Mouse (Mus musculus) midbrain, embryonic 12.5 days (tissue): ENCODE measurements around the gene Krt71. TPM values are rescaled to one million over a fixed set of nuclear protein-coding genes. Genes with fewer than 3 reads are reported as not detected.

Source experiments
- ATAC-seq: fragments of 200-750 bp; cut with Nextera tagmentation; 2 replicates; pipeline ENCODE4 v1.8.0; 2017; ENCODE audit warnings: low read depth, moderate TSS enrichment, moderate library complexity; ENCODE audit not compliant: low FRiP score
- H3K27ac ChIP-seq: fragments of 300-500 bp; sonication (generic); replicated peaks from 2 replicates; pipeline ENCODE4 v1.5.1; 2016; ENCODE audit warnings: mild to moderate bottlenecking
- H3K27me3 ChIP-seq: fragments of 300-500 bp; sonication (generic); 2 replicates; pipeline ENCODE4 v1.6.1; 2016; ENCODE audit warnings: mild to moderate bottlenecking
- H3K36me3 ChIP-seq: fragments of 300-500 bp; sonication (generic); 2 replicates; pipeline ENCODE4 v1.6.1; 2016
- H3K4me1 ChIP-seq: fragments of 300-500 bp; sonication (generic); 2 replicates; pipeline ENCODE4 v1.6.1; 2016
- H3K4me2 ChIP-seq: fragments of 300-500 bp; sonication (generic); replicated peaks from 2 replicates; pipeline ENCODE4 v1.6.1; 2016; ENCODE audit warnings: mild to moderate bottlenecking, moderate library complexity
- H3K4me3 ChIP-seq: fragments of 300-500 bp; sonication (generic); 2 replicates; pipeline ENCODE4 v1.5.1; 2016; ENCODE audit warnings: mild to moderate bottlenecking
- H3K9ac ChIP-seq: fragments of 300-500 bp; sonication (generic); replicated peaks from 2 replicates; pipeline ENCODE4 v1.6.1; 2016; ENCODE audit warnings: mild to moderate bottlenecking, moderate library complexity
- H3K9me3 ChIP-seq: fragments of 300-500 bp; sonication (generic); 2 replicates; pipeline ENCODE4 v1.6.1; 2016; ENCODE audit warnings: mild to moderate bottlenecking
- WGBS: fragments of 180-500 bp; shearing (Covaris S2); methylation state at CpG from one replicate; pipeline ENCODE4 v1.1.7; 2016; 5-methylcytosine and 5-hydroxymethylcytosine counted together
- polyA plus RNA-seq: library from polyadenylated mRNA; unstranded; fragments of >200 nt; fragmentation: Nextera tagmentation; extraction: Ambion mirVana; gene quantifications from 2 replicates; pipeline ENCODE4 v1.2.1, GENCODE M21; 2016

Gene Krt71
- polyA plus RNA-seq: not detected in 2 replicates

DNA sequence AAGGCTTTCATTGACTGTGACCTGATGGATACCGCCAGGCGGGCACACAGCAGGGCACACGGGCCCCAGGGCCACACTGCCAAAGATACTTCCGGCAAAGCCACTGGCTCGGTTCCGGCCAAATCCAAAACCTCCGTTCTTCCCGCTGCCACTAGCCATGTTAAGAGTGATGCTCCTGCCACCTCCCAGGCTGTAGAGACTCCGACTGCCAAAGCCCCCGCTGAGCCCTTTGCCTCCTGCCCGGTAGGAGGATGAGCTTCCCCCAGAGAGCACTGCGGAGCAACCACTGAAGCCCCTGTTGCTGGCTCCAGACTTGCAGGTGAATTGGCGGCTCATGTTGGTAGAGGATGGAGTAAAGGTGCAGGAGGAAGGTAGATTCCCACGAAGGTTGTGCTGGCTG lies at the start of gene Krt71:
Krt71 (minus strand) TSS at position 399 of the 400 bp plus-strand sequence.
- no peak within 1 kb of the TSS for H3K9ac ChIP-seq
- no peaks in the 10 kb centered on the region for H3K27me3 ChIP-seq
- 57% methylated on average over 14 of the region's 14 CpGs for WGBS
- H3K36me3 ChIP-seq: no peaks in the 10 kb centered on the region
- H3K9me3 ChIP-seq: no peaks in the 10 kb centered on the region
- H3K4me1 ChIP-seq: no peaks in the 10 kb centered on the region
- no peak within 1 kb of the TSS for H3K27ac ChIP-seq
- H3K4me3 ChIP-seq: no peak within 1 kb of the TSS
- H3K4me2 ChIP-seq: no peak within 1 kb of the TSS
- no peak for ATAC-seq

- Histone ChIP-seq H3K27ac (no peak overlapping the region), H3K9ac (no peak overlapping the region), H3K9me3 (no peaks in the 10 kb centered on the region), H3K4me1 (peaks cover 8% of the 10 kb centered on the region; the same call in 1 of the 2 replicates), H3K27me3 (no peaks in the 10 kb centered on the region), H3K4me2 (no peak overlapping the region), H3K4me3 (no peak overlapping the region), H3K36me3 (no peaks in the 10 kb centered on the region)
- ATAC-seq: no peak
- 29% methylated on average over 3 of the region's 3 CpGs for WGBS
Observed at GRCm38 (mm10) chr15:101790867-101791266, 48.0 kb upstream of the Krt71 start.

GRCm38 (mm10) chr15:101786360-101786759 lies 43.5 kb upstream of the Krt71 start, which contains the start of gene Krt72:
Gene Krt72 (minus strand): TSS chr15:101786460.
- Histone ChIP-seq H3K9me3 (no peaks in the 10 kb centered on the region), H3K4me2 (no peak within 1 kb of the TSS), H3K27ac (no peak within 1 kb of the TSS), H3K4me1 (peaks cover 7% of the 10 kb centered on the region; the same call in 1 of the 2 replicates), H3K9ac (no peak within 1 kb of the TSS), H3K27me3 (no peaks in the 10 kb centered on the region), H3K4me3 (no peak within 1 kb of the TSS), H3K36me3 (no peaks in the 10 kb centered on the region)
- no peak for ATAC-seq
- WGBS: 91% methylated on average over 18 of the region's 18 CpGs

- Histone ChIP-seq H3K4me3 (no peak overlapping the region), H3K36me3 (no peaks in the 10 kb centered on the region), H3K9me3 (no peaks in the 10 kb centered on the region), H3K4me2 (no peak overlapping the region), H3K27me3 (no peaks in the 10 kb centered on the region), H3K27ac (no peak overlapping the region), H3K9ac (no peak overlapping the region), H3K4me1 (no peaks in the 10 kb centered on the region)
- no peak for ATAC-seq
- 88% methylated on average over 10 of the region's 10 CpGs for WGBS
Observed at GRCm38 (mm10) chr15:101773420-101773819, 30.5 kb upstream of the Krt71 start.

GRCm38 (mm10) chr15:101772711-101773081 lies 29.8 kb upstream of the Krt71 start:
- Histone ChIP-seq H3K27me3 (no peaks in the 10 kb centered on the region), H3K4me2 (no peak overlapping the region), H3K36me3 (no peaks in the 10 kb centered on the region), H3K4me3 (no peak overlapping the region), H3K4me1 (no peaks in the 10 kb centered on the region), H3K9ac (no peak overlapping the region), H3K27ac (no peak overlapping the region), H3K9me3 (no peaks in the 10 kb centered on the region)
- 14% methylated on average over 5 of the region's 5 CpGs for WGBS
- peak; percentile 58; the same call in 1 of the 2 replicates for ATAC-seq

DNA sequence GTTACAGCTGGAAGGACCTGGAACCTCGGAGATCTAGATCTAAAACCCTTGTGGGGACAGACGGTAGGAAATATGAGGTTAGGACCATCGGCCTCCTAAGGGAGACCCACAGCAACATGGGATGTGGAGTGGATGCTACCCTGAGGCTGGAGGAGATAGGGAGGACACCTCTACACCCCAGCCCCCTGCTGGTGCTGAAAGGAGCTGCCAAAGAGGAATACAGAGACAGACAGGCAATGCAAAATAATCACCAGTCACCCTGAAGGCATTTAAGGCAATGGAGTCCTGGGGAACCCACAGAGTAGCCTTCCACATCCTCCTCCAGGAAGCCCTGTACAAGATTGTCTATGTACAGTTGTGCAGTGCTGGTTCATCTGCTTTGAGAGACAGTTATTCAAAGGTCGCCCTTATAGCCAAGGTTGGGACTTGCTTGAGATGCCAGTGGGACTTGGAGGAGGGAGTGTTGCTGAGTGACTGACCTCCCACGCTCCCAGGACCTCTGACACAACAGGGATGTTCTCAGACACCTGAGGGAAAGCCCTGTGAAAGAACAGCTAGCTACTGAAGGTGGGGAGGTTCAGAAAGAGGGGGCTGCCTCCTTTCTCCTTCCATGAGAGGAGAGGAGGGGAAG lies 29.3 kb upstream of the Krt71 start:
- Histone ChIP-seq H3K4me3 (no peak overlapping the region), H3K9ac (no peak overlapping the region), H3K27ac (no peak overlapping the region), H3K9me3 (no peaks in the 10 kb centered on the region), H3K4me1 (no peaks in the 10 kb centered on the region), H3K4me2 (no peak overlapping the region), H3K27me3 (no peaks in the 10 kb centered on the region), H3K36me3 (no peaks in the 10 kb centered on the region)
- no peak for ATAC-seq
- 67% methylated on average over 5 of the region's 5 CpGs for WGBS

DNA sequence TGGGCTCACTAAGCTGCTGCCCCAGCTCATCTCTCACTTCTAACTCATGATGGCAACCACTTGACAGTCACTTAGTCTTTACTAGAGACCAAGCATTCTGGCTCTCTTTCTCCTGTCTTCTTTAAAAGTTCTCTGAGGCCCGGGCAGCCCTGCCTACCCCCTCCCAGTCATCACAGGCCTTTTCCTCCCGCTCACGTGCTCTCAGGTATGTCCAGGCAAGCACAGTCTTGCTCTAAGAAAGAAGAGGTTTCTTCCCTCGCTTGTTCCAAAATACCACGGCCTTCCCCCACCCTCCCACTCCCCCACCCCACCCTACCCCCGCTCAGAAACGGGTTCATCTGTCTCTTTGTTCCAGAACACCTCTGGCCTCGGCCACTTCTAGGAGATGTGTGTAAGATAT lies 27.3 kb upstream of the Krt71 start:
- Histone ChIP-seq H3K36me3 (no peaks in the 10 kb centered on the region), H3K27me3 (no peaks in the 10 kb centered on the region), H3K9me3 (no peaks in the 10 kb centered on the region), H3K4me3 (no peak overlapping the region), H3K27ac (no peak overlapping the region), H3K9ac (no peak overlapping the region), H3K4me2 (no peak overlapping the region), H3K4me1 (no peaks in the 10 kb centered on the region)
- no peak for ATAC-seq
- 60% methylated on average over 8 of the region's 8 CpGs for WGBS

- H3K4me3 ChIP-seq: no peak overlapping the region
- no peak overlapping the region for H3K27ac ChIP-seq
- H3K36me3 ChIP-seq: no peaks in the 10 kb centered on the region
- WGBS: 74% methylated on average over 7 of the region's 7 CpGs
- no peaks in the 10 kb centered on the region for H3K4me1 ChIP-seq
- ATAC-seq: no peak
- H3K4me2 ChIP-seq: no peak overlapping the region
- H3K9ac ChIP-seq: no peak overlapping the region
- no peaks in the 10 kb centered on the region for H3K9me3 ChIP-seq
- H3K27me3 ChIP-seq: no peaks in the 10 kb centered on the region
Observed at GRCm38 (mm10) chr15:101737786-101738185, 5.1 kb downstream of the Krt71 start.

DNA sequence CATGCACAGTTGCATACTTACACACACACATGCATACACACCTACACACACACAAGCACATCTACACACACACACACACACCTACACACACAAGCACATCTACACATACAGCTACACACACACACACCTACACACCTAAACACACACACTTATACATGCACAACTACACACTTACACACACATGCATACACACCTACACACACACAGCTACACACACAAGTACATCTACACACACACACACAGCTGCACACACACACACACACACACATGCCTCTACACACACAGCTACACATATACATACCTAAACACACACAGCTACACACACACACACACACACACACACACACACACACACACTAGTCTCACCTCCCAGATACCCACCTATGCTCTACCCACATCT lies 12.3 kb downstream of the Krt71 start:
- no peak for ATAC-seq
- Histone ChIP-seq H3K9ac (no peak overlapping the region), H3K4me3 (no peak overlapping the region), H3K27me3 (no peaks in the 10 kb centered on the region), H3K36me3 (no peaks in the 10 kb centered on the region), H3K27ac (no peak overlapping the region), H3K9me3 (no peaks in the 10 kb centered on the region), H3K4me2 (no peak overlapping the region), H3K4me1 (no peaks in the 10 kb centered on the region)

GRCm38 (mm10) chr15:101724686-101725085 lies 18.2 kb downstream of the Krt71 start:
- no peak for ATAC-seq
- H3K27ac ChIP-seq: no peak overlapping the region
- H3K36me3 ChIP-seq: no peaks in the 10 kb centered on the region
- H3K27me3 ChIP-seq: no peaks in the 10 kb centered on the region
- H3K4me2 ChIP-seq: no peak overlapping the region
- WGBS: 77% methylated on average over 5 of the region's 5 CpGs
- H3K9ac ChIP-seq: no peak overlapping the region
- H3K9me3 ChIP-seq: no peaks in the 10 kb centered on the region
- H3K4me3 ChIP-seq: no peak overlapping the region
- no peaks in the 10 kb centered on the region for H3K4me1 ChIP-seq

DNA sequence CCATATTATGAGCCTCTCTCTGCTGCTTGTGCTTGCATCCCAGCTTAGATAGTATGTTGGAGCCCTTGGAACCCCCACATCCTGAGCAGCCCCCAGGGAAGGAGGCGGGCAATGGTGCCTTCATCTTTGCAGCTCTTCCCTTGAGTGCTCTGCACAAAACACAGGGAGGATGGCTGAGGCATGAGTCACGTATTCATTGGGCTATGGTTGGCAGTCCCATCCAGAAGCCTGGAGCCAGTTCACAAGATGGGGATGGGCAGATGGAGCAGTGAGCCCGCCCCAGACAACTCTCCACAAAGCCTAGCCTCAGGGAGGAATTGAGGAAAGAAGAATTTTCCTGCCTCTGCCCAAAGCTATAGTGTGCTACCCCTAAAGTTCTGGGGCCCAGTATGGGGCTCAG lies 27.1 kb downstream of the Krt71 start:
- no peak for ATAC-seq
- no peak overlapping the region for H3K4me2 ChIP-seq
- H3K27ac ChIP-seq: no peak overlapping the region
- WGBS: 70% methylated on average over 3 of the region's 3 CpGs
- no peaks in the 10 kb centered on the region for H3K27me3 ChIP-seq
- H3K9me3 ChIP-seq: no peaks in the 10 kb centered on the region
- no peak overlapping the region for H3K9ac ChIP-seq
- H3K4me3 ChIP-seq: no peak overlapping the region
- H3K36me3 ChIP-seq: no peaks in the 10 kb centered on the region
- H3K4me1 ChIP-seq: no peaks in the 10 kb centered on the region

- H3K27ac ChIP-seq: no peak overlapping the region
- no peak for ATAC-seq
- no peak overlapping the region for H3K9ac ChIP-seq
- H3K9me3 ChIP-seq: no peaks in the 10 kb centered on the region
- no peak overlapping the region for H3K4me2 ChIP-seq
- H3K27me3 ChIP-seq: no peaks in the 10 kb centered on the region
- 88% methylated on average over 5 of the region's 5 CpGs for WGBS
- no peak overlapping the region for H3K4me3 ChIP-seq
- H3K4me1 ChIP-seq: no peaks in the 10 kb centered on the region
- H3K36me3 ChIP-seq: no peaks in the 10 kb centered on the region
Observed at GRCm38 (mm10) chr15:101714356-101714755, 28.6 kb downstream of the Krt71 start.

GRCm38 (mm10) chr15:101713731-101714130 lies 29.2 kb downstream of the Krt71 start:
- Histone ChIP-seq H3K4me2 (no peak overlapping the region), H3K36me3 (no peaks in the 10 kb centered on the region), H3K9ac (no peak overlapping the region), H3K4me3 (no peak overlapping the region), H3K4me1 (no peaks in the 10 kb centered on the region), H3K27ac (no peak overlapping the region), H3K27me3 (no peaks in the 10 kb centered on the region), H3K9me3 (no peaks in the 10 kb centered on the region)
- no peak for ATAC-seq
- 69% methylated on average over 8 of the region's 8 CpGs for WGBS
